Mouse (Mus musculus): ENCODE measurements around the gene Disc1. TPM values are rescaled to one million over a fixed set of nuclear protein-coding genes. Genes with fewer than 3 reads are reported as not detected.
A peak's percentile ranks its signal among the peaks of the same experiment; 100 is the strongest.

The Disc1 gene
- total RNA-seq, 2 experiments from 2014 or later: 2.5 to 2.7 TPM

- no peak for TF ChIP-seq CTCF (IDR thresholded peaks at IDR 0.05)
- Histone ChIP-seq H3K27ac (no peak overlapping the region), H3K4me3 (no peak overlapping the region)
- no peak for DNase-seq (ENCODE audit: extremely low spot score in 1 of 2, low spot score in 2 of 2)
- intact Hi-C loops (cut with DNase I): no loop called here
These were observed 139.7 kb downstream of the Disc1 start for GRCm38 (mm10) chr8:125193701-125194100.

GRCm38 (mm10) chr8:125195121-125195520, 141.1 kb downstream of the Disc1 start:
- DNase-seq (ENCODE audit: extremely low spot score in 1 of 2, low spot score in 2 of 2): no peak
- intact Hi-C loops (cut with DNase I): no loop called here
- Histone ChIP-seq H3K4me3 (no peak overlapping the region), H3K27ac (no peak overlapping the region)
- no peak for TF ChIP-seq CTCF (IDR thresholded peaks at IDR 0.05)

- Histone ChIP-seq H3K4me3 (no peak overlapping the region), H3K27ac (0 out of 2 replicates have a peak overlapping the region, but pooled peaks have one; percentile 11)
- no peak for TF ChIP-seq CTCF (IDR thresholded peaks at IDR 0.05)
- DNase-seq (ENCODE audit: extremely low spot score in 1 of 2, low spot score in 2 of 2): no peak
- intact Hi-C loops (cut with DNase I): no loop called here
These were observed 142.6 kb downstream of the Disc1 start for GRCm38 (mm10) chr8:125196573-125197094.

- Histone ChIP-seq H3K27ac (0 out of 2 replicates have a peak overlapping the region, but pooled peaks have one; percentile 11), H3K4me3 (no peak overlapping the region)
- DNase-seq (ENCODE audit: extremely low spot score in 1 of 2, low spot score in 2 of 2): no peak
- TF ChIP-seq CTCF (IDR thresholded peaks at IDR 0.05): no peak
- intact Hi-C loops (cut with DNase I): no loop called here
These were observed 143.5 kb downstream of the Disc1 start for GRCm38 (mm10) chr8:125197341-125198002.

GRCm38 (mm10) chr8:125198420-125199196, 144.6 kb downstream of the Disc1 start:
- no peak for TF ChIP-seq CTCF (IDR thresholded peaks at IDR 0.05)
- intact Hi-C loops (cut with DNase I): no loop called here
- DNase-seq (ENCODE audit: extremely low spot score in 1 of 2, low spot score in 2 of 2): no peak
- H3K4me3 ChIP-seq: no peak overlapping the region
- H3K27ac ChIP-seq: peak overlapping the region; percentile 50

GRCm38 (mm10) chr8:125199197-125199939, 145.4 kb downstream of the Disc1 start:
- H3K27ac ChIP-seq: peak overlapping the region; percentile 50; the same call in 1 of the 2 replicates
- H3K4me3 ChIP-seq: no peak overlapping the region
- intact Hi-C loops (cut with DNase I): no loop called here
- TF ChIP-seq CTCF (IDR thresholded peaks at IDR 0.05): no peak
- no peak for DNase-seq (ENCODE audit: extremely low spot score in 1 of 2, low spot score in 2 of 2)

GRCm38 (mm10) chr8:125200273-125200863, 146.4 kb downstream of the Disc1 start:
- no peak overlapping the region for H3K27ac ChIP-seq
- H3K4me3 ChIP-seq: no peak overlapping the region
- intact Hi-C loops (cut with DNase I): no loop called here
- no peak for TF ChIP-seq CTCF (IDR thresholded peaks at IDR 0.05)
- no peak for DNase-seq (ENCODE audit: extremely low spot score in 1 of 2, low spot score in 2 of 2)

- DNase-seq (ENCODE audit: extremely low spot score in 1 of 2, low spot score in 2 of 2): no peak
- intact Hi-C loops (cut with DNase I): no loop called here
- no peak for TF ChIP-seq CTCF (IDR thresholded peaks at IDR 0.05)
- H3K27ac ChIP-seq: no peak overlapping the region
- no peak overlapping the region for H3K4me3 ChIP-seq
These were observed 147.7 kb downstream of the Disc1 start for GRCm38 (mm10) chr8:125201650-125202049.

- DNase-seq (ENCODE audit: extremely low spot score in 1 of 2, low spot score in 2 of 2): no peak
- intact Hi-C loops (cut with DNase I): no loop called here
- no peak for TF ChIP-seq CTCF (IDR thresholded peaks at IDR 0.05)
These were observed 149.0 kb downstream of the Disc1 start for GRCm38 (mm10) chr8:125203016-125203415.

GRCm38 (mm10) chr8:125205556-125205955, 151.6 kb downstream of the Disc1 start:
- no peak for TF ChIP-seq CTCF (IDR thresholded peaks at IDR 0.05)
- DNase-seq (ENCODE audit: extremely low spot score in 1 of 2, low spot score in 2 of 2): no peak
- no peak overlapping the region for H3K27ac ChIP-seq
- intact Hi-C loops (cut with DNase I): no loop called here
- H3K4me3 ChIP-seq: no peak overlapping the region

More at GRCm38 (mm10) chr8:125203016-125203415, 149.0 kb downstream of the Disc1 start:
- Histone ChIP-seq H3K4me3 (no peak overlapping the region), H3K27ac (no peak overlapping the region)

GRCm38 (mm10) chr8:125206391-125206790, 152.4 kb downstream of the Disc1 start:
- intact Hi-C loops (cut with DNase I): no loop called here
- no peak for TF ChIP-seq CTCF (IDR thresholded peaks at IDR 0.05)
- Histone ChIP-seq H3K27ac (no peak overlapping the region), H3K4me3 (no peak overlapping the region)
- DNase-seq (ENCODE audit: extremely low spot score in 1 of 2, low spot score in 2 of 2): no peak
